Mouse (Mus musculus) right cerebral cortex, postnatal 4 days (tissue): ENCODE data around the gene Dspp.

Source experiments
- DNase-seq: peaks from one replicate; pipeline ENCODE4 v3.0.0-alpha.2; 2022

Dspp gene

DNA sequence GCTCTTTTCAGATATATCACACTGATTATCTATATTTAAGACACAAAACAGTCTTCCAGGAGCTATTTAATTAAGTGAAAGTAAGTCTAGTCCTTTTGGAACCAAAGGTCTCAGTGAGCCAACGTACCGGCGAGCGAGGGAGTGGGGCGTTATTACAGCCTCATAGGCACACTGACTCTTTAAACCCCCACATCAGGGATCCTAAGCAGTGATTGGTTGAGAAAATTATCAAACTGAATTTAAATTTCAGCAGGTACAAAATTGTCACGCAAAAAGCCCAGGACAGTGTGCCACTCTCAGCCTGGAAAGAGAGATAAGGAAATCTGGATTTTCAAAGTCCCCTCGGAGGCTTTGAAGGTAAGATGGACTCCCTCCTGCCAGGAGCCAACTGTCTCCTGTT, at the start of gene Dspp:
Gene Dspp, plus strand, starts transcription at position 301 of the 400 bp plus-strand sequence.
- DNase-seq: no peak

DNA sequence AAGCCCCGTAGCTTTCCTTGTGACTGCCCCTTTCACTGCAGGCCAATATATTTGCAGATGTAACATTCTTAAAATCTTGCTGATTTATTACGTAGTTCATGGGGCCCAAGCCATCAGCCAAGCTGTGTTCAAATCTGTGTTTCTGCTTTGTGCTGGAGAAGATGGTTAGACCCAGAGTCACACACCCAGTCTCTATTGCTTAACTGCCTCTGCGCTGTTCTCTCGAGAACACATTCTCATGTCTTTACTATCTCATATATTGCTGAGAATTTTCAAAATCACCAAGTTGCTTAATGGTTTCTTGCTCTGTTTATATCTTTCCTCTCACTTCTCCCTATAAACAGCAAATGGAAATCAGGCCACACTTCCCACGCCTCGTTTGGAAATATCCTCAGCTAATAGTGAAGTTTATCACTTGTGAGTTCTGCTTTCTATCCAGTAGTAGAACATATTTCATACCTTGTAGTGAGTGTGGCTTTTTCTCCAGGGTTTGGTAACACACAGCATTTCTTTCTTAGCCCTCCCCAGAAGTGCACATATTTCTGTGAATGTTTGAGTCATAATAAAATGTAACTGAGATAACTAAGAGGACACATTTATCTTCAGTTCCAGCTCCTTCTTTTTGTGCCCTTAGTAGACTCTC, 46.4 kb upstream of the Dspp start:
- DNase-seq: no peak

DNA sequence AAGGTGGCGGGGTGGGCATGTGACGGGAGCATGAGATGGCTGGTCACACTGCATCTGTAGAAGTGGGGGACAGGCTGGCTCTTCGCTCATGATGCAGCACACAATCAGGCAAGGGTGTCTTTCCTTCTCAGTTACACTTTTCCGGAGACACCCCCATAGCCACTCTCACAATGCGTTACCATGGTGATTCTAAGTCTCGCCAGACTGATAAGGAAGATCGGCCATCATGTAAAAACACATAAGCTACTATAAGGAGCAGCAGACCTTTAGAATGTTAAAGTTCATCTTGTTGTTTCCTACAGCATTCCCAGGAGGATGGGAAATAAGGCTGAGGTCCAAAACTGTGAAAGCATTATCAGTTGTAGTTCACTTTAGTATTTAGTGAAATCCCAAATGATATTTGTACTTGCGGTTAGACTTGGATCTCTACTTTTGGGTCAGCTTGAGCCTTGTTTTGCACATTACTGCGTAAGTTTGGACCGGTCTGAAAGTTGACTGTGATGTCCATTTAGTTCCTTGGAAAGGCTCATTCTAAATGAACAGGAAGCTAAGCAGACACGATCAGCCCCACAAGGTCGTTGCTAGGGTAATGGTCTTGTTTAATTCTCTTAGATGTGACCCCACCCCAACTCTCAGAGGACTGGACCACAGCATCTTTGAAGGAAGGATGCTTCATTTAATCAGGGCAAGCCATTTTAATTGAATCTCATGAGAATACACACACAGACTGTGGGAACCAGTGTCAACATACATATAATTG, 43.8 kb upstream of the Dspp start:
- no peak for DNase-seq

DNA sequence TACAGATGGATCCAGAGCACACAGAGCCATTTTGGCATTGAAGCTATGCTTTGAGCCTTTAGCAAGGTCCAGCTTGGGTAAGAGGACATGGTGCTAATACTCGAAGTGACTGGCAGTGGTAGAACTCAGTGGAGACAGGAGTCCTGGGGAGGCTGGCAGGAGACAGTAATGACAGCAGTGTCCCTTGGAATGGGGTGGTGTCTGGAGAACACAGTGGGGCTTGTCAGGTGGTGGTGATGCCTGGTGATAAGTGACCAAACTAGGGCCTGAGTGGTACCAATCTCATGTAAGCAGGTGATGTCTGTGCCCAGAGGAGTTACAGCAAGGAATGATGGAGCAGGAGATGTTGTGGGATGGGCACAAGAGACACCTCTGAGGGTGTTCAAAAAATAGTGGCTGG, 43.2 kb upstream of the Dspp start:
- DNase-seq: no peak

DNA sequence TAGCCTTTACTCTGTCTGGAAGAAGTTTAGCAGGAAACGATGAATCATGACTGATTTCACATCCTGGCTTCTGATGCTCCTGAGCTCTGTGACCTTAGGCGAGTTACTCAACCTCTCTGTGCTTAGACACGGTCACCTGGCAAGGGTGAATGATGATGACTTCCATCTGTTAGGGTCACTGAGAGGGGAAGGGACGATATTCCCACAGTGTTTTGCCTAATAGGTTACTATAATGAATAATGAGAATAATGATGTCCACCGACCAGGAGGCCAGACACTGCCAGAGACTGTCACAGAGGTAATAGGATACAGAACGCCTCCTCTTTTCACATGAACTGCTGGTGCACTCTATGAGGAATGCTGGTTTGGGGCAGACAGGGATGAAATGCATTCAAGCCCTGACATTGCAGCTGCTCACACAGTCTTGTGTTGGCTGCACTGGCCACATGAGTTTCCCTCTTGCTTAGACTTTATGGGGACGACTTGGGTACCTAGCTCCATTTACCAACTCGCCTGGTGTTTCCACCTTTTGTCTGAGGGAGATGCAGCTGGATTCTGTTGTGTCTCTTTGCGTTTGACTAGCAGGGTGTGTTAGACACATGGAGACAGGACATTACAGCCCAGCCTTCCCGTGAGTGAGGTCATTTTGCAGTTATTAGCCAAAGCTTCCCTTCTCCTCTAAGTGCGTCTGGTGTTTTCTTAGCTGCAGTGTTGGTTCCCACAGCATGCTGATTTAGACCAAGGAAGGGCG, 42.1 kb upstream of the Dspp start:
- DNase-seq: no peak

DNA sequence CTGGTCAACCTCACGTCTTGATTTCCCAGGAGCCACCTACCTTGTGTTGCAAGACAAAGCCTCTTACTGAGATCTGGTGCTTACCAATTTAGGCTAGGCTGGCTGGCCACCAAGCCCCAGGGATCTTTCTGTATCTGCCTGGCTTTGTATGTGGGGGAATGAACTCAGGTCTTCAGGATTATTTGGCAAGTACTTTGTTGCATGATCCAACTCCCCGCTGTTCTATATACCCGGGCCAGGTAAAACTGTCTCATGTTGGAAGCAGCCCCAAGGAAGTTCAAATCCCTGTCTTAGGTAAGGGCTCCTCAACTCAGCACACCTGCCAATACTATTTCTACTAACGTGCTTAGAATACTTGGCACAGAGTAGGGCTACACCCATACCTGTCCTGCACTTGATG, 39.6 kb upstream of the Dspp start:
- DNase-seq: no peak

DNA sequence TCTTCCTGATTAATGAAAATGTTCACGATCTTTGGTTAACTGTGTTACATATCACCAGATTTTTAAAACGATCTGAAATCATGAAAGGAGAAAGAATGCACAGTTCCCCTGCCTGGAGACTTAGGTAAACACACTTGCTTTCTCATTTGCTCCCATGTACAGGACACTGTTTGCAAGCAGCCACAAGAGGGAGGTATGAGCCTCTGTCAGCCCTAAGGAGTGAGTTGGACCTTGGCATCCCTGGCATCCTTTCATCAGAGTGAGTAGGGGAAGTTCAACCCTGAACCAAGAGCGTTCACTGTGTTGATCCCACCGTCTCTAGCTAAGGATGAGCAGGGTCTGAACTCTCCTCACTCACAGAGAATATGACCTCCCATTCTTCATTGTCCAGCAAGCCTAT, 39.0 kb upstream of the Dspp start:
- no peak for DNase-seq

DNA sequence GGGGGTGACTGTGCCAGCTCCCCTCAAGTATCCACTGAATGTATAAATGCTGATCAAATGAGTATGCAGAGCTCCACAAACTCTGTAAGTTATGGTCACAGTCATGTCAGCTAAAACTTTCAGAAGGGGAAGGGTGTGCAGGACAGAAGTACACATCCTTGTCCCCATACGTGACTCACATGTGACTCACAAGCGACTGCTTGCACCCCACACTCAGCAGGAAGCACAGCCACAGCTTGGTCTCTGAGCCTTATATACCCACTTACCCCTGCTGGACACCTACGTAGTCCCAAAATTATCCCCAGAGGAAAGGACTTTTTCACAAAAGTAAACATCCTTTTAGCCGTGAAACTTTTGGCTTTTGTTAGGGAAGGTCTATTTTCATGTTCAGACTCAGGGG, 36.8 kb upstream of the Dspp start:
- DNase-seq: no peak

DNA sequence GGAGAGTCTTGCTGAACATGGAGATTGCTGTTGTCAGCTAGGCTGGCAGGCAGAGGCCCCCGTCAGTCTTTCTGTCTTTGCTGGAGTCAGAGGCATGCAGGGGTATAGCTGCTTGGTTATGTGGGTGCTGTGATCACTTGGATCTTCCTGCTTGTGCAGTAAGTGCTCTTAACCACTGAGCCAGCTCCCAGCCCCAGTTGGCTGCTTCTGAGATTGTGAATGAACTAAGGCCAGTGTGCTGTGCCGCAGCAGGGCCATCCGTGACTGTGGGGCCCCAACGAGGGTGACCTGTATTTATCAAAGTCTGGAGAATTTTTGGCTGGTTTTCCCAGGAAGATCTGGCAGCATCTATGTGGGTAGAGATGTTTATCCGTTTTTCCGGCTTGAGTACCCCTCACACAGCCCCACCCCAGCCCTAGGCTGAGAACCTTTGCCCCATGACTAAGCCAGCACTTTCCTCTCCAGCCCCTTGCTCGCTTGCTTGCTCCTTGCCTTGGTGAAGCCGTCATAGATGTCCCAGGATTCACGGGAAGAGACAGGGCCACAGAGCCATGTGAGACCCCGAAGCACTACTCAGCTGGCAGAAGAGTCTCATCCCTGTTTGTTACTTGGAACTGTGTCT, 32.5 kb upstream of the Dspp start:
- no peak for DNase-seq

DNA sequence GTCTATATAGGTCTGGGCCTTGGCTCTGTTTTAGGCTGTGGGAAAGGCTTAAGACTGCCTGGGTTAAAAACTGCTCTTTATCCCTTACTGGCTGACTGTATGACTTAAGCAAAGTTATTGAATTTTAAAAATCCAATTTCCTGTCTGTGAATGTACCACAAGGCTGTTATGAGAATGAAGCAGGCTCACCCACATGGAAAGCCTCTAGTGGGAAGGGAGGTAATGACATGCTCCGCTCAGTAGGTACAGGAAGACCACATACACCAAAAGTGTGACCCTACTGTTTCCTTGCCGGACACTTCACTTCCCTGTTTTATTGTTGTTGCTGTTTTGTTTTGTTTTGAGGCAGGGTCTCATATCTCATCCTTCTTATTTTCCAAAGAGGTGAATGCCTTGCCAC, 29.4 kb upstream of the Dspp start:
- DNase-seq: no peak

DNA sequence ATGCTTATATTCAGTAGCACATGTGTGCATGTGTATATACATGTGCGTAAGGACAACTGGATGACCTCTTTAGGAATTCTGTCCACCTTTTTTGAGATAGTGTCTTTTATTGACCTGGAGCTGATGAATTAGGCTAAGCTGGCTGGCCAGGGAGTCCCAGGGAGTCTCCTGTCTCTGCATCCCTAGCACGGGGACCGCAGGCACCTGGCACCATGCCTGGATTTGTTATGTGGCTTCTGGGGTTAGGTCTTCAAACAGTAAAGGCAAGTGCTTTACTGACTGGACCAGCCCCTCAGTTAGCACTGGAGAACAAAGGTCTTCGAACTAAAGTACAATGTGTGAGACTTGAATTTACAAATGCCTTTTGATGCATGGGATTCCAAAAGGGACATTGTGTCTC, 26.5 kb upstream of the Dspp start:
- no peak for DNase-seq

DNA sequence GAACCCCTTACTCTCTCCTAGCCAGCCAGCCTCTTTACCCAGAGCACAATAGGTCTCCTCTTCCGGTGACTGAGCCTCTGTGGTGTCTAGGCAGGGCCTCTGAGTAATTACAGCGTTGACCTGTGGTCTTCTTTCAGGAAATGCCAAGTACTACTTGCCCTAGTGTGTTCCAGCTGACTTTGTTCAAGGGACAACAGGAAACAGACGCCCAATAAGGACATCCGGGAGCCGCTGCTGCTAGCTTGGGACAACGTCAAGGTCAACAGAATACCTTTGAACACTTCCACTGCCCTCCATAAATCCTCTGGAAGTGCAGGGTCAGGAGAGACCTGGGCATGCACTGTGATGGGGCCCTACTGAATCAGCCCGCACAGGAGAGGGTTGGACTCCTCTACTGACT, 21.2 kb upstream of the Dspp start:
- DNase-seq: no peak

DNA sequence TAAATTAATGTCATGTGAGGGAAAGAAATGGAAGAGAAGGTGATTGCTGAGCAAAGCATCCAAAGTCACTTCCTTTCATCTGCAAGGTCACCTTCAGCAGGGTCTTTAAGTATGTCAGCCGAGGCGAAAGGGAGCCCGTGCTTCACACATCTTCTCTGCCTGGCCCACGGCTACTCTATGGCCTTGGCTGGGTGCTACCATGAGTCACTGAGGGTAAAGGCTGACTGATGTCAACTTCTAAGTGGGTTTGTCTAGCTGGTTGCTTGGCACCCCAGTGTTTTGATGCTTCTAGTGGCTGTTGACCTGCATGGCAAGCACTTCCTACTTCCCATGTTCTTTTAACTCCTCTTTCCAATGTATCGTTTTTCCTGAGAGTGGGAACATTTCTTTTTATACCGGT, 20.3 kb upstream of the Dspp start:
- no peak for DNase-seq

DNA sequence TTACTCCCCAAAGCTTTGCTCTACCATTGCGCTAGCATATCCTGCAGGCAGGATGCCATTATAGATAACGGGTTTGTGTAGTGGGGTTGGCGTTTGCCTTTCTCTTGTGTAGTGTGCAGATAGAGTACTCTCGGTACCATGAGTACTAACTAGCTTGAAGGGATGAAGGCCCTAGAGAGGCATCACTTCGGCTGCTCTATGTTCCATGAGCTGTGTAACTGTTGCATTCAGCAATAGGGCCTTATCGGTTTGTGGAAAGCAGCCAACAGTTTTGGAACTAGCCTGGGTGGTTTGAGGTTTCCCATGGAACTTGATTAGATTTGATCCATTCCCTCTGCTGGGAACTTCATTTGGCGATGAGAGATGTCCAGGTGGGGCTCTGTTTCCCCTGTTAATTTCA, 12.8 kb upstream of the Dspp start:
- DNase-seq: no peak

DNA sequence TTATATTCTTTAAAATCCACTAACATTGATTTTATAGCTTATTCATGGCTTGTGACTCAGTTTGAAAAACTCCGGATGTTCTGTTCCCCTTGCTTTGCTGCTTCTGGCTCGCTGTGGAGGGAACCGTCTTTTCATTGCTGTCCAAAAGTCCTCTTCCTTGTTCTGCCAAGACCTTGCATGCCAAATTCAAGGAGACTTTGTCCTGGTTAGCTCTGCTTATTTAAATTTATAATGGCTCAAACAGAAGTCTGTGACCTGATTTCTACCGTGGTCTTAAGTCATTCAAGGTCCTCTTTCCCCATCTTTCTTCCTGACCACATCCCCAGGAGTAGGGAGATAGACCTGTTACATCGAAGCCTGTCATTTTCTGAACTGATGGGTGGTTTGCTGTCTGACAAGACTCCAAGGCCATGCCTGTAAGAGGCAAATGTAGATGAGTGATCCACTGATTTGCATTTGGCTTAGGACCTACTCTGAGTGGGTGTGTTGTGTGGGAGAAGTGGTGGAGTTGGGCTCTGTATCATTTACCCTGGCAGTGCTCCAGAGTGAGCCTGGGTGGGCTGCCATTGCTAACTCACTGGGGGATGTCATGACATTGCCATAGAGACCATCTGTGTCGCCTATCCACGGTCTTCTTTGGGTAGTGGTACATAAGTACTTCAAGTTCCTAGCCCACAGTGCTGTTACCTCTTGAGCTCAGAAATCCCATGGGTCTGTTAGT, 12.0 kb upstream of the Dspp start:
- peak; percentile 35 for DNase-seq

DNA sequence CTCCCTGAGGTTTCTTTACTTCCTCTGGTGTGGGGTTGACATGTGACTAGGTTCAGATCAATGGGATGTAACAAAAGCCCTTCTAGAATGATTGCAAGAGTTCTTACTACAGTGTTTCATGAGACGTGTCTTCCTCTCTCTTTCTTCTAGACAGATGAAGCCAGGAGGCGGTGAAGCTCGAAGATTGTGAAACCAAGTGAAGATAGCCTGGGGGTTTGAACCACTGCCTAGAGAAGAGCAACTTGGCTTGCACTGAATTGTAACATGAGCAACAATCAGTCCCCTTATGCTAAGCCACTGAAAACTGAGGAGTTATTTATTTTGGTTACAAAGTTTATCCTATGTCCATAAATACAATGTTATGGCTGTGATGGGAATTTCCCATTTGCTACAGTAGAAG, 9.9 kb upstream of the Dspp start:
- DNase-seq: no peak

DNA sequence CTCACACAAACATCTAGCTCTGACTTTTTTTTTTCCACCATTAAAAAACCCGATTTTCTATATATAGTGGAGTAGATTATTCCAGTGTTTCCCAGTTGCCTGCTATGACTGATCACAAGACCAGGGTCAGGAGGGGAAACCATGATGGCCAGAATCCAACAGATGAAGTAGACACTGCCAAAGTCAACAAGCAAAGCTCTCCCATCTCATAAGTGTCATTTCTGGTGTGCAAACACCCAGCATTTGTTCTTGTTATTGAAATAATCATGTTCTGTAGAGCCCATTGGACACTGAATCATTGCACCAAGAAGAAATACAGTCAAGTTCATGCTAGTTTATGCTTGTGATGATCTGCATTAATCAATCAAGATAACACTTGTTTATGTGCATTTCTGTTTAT, 9.1 kb upstream of the Dspp start:
- DNase-seq: no peak

DNA sequence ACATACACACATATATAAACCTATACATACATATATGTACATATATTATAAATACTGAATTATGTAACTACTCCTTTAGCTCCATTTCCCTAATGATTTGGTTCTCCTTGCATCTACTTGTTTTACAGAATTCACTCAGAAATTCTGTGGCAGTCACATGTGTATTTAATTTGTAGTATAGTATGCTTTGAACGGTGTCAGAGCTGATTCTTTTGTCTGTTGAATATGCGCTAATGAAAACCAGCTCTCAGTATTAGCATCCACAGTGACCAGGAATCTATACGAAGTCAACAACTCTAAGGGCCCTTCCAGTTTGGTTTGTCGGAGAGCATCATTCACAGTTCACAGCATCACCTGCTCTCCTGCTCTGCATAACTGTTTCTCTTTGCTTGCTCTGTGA, 7.0 kb upstream of the Dspp start:
- no peak for DNase-seq

DNA sequence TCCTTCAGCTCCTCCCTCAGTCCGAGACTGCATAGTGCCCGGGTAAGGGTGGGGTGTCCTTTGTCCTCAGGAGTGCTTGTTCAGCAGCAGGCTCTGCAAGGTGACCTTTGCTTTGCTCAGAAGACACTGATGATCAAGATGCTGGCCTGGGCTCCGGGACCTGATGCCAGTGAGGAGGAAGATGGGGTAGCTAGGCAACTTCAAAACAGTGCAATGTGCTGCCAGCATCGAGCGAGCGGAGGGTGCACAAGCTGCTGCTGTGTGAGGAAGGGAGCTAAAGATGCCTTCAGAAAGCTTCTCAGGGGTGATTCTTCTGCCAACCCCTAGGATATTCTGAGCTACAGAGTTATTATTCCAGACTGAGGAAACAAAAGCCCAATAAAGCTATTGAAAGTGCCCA, 2.6 kb downstream of the Dspp start:
- peak; percentile 19 for DNase-seq

DNA sequence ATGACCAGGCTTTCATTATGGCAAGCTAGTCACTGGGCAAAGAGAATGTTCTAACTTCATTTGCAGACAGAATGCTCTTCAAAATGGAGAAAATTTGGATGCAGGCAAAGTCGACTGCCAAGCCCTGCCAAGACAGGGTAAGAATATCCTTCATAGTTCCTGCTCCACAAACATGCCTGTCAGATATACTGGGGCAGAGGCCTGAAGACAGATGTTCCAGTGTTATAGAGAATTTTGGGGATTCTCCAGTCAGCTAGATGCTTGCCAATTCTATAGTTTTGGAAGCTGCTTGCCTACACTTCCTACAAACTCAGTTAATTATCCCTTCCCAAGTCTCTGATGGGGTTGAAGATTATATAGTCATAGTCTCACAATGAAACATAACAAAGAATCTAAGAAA, 13.2 kb downstream of the Dspp start:
- no peak for DNase-seq

DNA sequence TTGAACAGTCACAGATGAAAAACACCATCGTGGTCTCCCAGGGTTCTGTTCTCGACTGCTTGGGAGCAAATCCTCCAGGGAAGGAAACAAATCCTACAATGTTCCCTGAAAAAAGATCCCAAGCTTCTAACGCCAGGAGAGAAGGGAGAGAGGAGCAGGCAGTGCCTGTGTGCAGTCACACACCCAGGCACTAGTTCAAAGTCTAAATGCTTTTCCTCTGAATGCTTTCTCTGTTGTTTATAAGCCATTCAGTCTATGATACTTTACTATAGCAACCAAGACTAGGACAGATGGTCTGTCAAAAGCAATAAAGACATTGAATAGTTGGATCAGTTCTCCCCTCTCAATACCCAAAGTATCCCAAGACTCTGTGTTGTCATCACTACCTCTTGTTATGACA, 16.8 kb downstream of the Dspp start:
- no peak for DNase-seq

DNA sequence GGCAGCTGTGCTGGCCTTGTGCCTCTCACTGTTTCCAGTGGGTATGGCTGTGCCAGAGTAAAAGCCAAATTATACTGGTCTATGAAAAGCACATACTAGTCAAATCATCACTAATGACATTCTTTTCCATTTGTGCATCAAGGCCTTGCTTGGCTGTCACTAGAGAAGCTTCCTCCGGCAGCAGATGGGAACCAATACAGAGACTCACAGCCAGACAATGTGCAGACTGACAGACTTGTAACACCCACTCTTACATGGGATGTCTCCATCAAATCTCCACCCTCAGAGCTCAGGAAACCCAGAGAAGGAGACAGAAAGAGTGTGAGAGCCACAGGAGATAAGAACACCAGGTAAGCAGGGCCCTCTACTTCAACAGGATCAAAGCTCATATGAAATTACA, 24.6 kb downstream of the Dspp start:
- DNase-seq: no peak
